Mouse (Mus musculus): ENCODE measurements around the gene Jazf1.

The Jazf1 gene

GRCm38 (mm10) chr6:52802181-52802580 lies 266.2 kb downstream of the Jazf1 start:
- peak; percentile 48 for DNase-seq (ENCODE audit: low read depth, low spot score)

- DNase-seq (ENCODE audit: low read depth, low spot score), result no peak
These were observed 271.1 kb downstream of the Jazf1 start for GRCm38 (mm10) chr6:52797252-52797800.

- DNase-seq (ENCODE audit: low read depth, low spot score), result no peak
These were observed 271.7 kb downstream of the Jazf1 start for GRCm38 (mm10) chr6:52796691-52797090.

GRCm38 (mm10) chr6:52796035-52796598 lies 272.3 kb downstream of the Jazf1 start:
- DNase-seq (ENCODE audit: low read depth, low spot score), result peak; percentile 12

GRCm38 (mm10) chr6:52795029-52795841 lies 273.2 kb downstream of the Jazf1 start:
- DNase-seq (ENCODE audit: low read depth, low spot score), result no peak

GRCm38 (mm10) chr6:52792455-52792854 lies 276.0 kb downstream of the Jazf1 start:
- DNase-seq (ENCODE audit: low read depth, low spot score), result no peak

GRCm38 (mm10) chr6:52790781-52791180 lies 277.6 kb downstream of the Jazf1 start:
- no peak for DNase-seq (ENCODE audit: low read depth, low spot score)

GRCm38 (mm10) chr6:52790316-52790715 lies 278.1 kb downstream of the Jazf1 start:
- no peak for DNase-seq (ENCODE audit: low read depth, low spot score)

GRCm38 (mm10) chr6:52779546-52779945 lies 288.9 kb downstream of the Jazf1 start:
- DNase-seq (ENCODE audit: low read depth, low spot score), result no peak

- no peak for DNase-seq (ENCODE audit: low read depth, low spot score)
These were observed 289.9 kb downstream of the Jazf1 start for GRCm38 (mm10) chr6:52778523-52778922.

GRCm38 (mm10) chr6:52777034-52777433 lies 291.4 kb downstream of the Jazf1 start:
- no peak for DNase-seq (ENCODE audit: low read depth, low spot score)

GRCm38 (mm10) chr6:52775956-52776355 lies 292.5 kb downstream of the Jazf1 start:
- no peak for DNase-seq (ENCODE audit: low read depth, low spot score)

GRCm38 (mm10) chr6:52775350-52775749 lies 293.1 kb downstream of the Jazf1 start:
- no peak for DNase-seq (ENCODE audit: low read depth, low spot score)

GRCm38 (mm10) chr6:52773132-52773531 lies 295.3 kb downstream of the Jazf1 start:
- no peak for DNase-seq (ENCODE audit: low read depth, low spot score)

- DNase-seq (ENCODE audit: low read depth, low spot score), result no peak
These were observed 297.6 kb downstream of the Jazf1 start for GRCm38 (mm10) chr6:52770789-52771188.

GRCm38 (mm10) chr6:52765206-52765605 lies 303.2 kb downstream of the Jazf1 start:
- DNase-seq (ENCODE audit: low read depth, low spot score), result no peak

- DNase-seq (ENCODE audit: low read depth, low spot score), result no peak
These were observed 315.6 kb downstream of the Jazf1 start for GRCm38 (mm10) chr6:52752832-52753231.

- no peak for DNase-seq (ENCODE audit: low read depth, low spot score)
These were observed 333.8 kb downstream of the Jazf1 start for GRCm38 (mm10) chr6:52734630-52735029.

GRCm38 (mm10) chr6:52730338-52730737 lies 338.1 kb downstream of the Jazf1 start:
- no peak for DNase-seq (ENCODE audit: low read depth, low spot score)

- peak; percentile 30 for DNase-seq (ENCODE audit: low read depth, low spot score)
These were observed 343.5 kb downstream of the Jazf1 start for GRCm38 (mm10) chr6:52724805-52725439.

Data from skeletal muscle tissue, adult 2 months (tissue).